Mouse (Mus musculus) limb, embryonic 11.5 days (tissue): ENCODE results near the gene Rfc5. TPM values are rescaled to one million over a fixed set of nuclear protein-coding genes. Genes with fewer than 3 reads are reported as not detected.
"Not testable (repeated sequence)": the region's sequence is repeated elsewhere in the genome, so short reads cannot be mapped to it uniquely, and the experiment has no call there.

ENCODE experiments used
- ATAC-seq: fragments of 200-750 bp; cut with Nextera tagmentation; 2 replicates; pipeline ENCODE4 v1.8.0; 2017; ENCODE audit warnings: low read depth; ENCODE audit not compliant: insufficient number of reproducible peaks, low FRiP score, low TSS enrichment
- DNase-seq: peaks from one replicate; pipeline ENCODE4 v3.0.0-alpha.2; 2015; ENCODE audit warnings: low spot score
- H3K27ac ChIP-seq: fragments of 300-500 bp; sonication (generic); replicated peaks from 2 replicates; pipeline ENCODE4 v1.5.1; 2014; ENCODE audit warnings: low read depth, mild to moderate bottlenecking, low read length
- H3K27me3 ChIP-seq: fragments of 300-500 bp; sonication (generic); 2 replicates; pipeline ENCODE4 v1.6.1; 2014; ENCODE audit warnings: mild to moderate bottlenecking, low read length, mixed read lengths; ENCODE audit not compliant: control insufficient read depth, insufficient read depth
- H3K36me3 ChIP-seq: fragments of 300-500 bp; sonication (generic); 2 replicates; pipeline ENCODE4 v1.6.1; 2014; ENCODE audit warnings: mild to moderate bottlenecking, low read length, moderate library complexity, mixed read lengths; ENCODE audit not compliant: control insufficient read depth, insufficient read depth
- H3K4me1 ChIP-seq: fragments of 300-500 bp; sonication (generic); 2 replicates; pipeline ENCODE4 v1.6.1; 2014; ENCODE audit warnings: low read length, mixed read lengths; ENCODE audit not compliant: control insufficient read depth, insufficient read depth
- H3K4me2 ChIP-seq: fragments of 300-500 bp; sonication (generic); 2 replicates; pipeline ENCODE4 v1.6.1; 2014; ENCODE audit warnings: low read depth, mild to moderate bottlenecking, moderate library complexity; ENCODE audit not compliant: severe bottlenecking
- H3K4me3 ChIP-seq: fragments of 300-500 bp; sonication (generic); 2 replicates; pipeline ENCODE4 v1.5.1; 2014; ENCODE audit warnings: low read depth, low read length
- H3K9ac ChIP-seq: fragments of 300-500 bp; sonication (generic); 2 replicates; pipeline ENCODE4 v1.6.1; 2014; ENCODE audit warnings: mild to moderate bottlenecking, low read length
- H3K9me3 ChIP-seq: fragments of 300-500 bp; sonication (generic); 2 replicates; pipeline ENCODE4 v1.6.1; 2016; ENCODE audit warnings: low read length; ENCODE audit not compliant: control insufficient read depth
- WGBS: fragments of 180-500 bp; shearing (Covaris S2); extraction: QIAGEN DNeasy Blood & Tissue Kit; methylation state at CpG from one replicate; pipeline ENCODE4 v1.1.7; 2014; 5-methylcytosine and 5-hydroxymethylcytosine counted together
- polyA plus RNA-seq: library from polyadenylated mRNA; unstranded; fragments of >200 nt; fragmentation: Nextera tagmentation; extraction: Ambion mirVana; gene quantifications from 2 replicates; pipeline ENCODE4 v1.2.1, GENCODE M21; 2014

Rfc5 gene
- polyA plus RNA-seq, 1 experiment from 2014 or later = 121 TPM

- peaks cover 2% of the 10 kb centered on the region; the same call in 1 of the 2 replicates for H3K4me1 ChIP-seq
- no peak for ATAC-seq
- DNase-seq = no peak
- peaks cover 21% of the 10 kb centered on the region for H3K36me3 ChIP-seq
- no peaks in the 10 kb centered on the region for H3K27me3 ChIP-seq
- H3K9ac ChIP-seq = no peak overlapping the region
- H3K4me2 ChIP-seq = no peak overlapping the region
- H3K27ac ChIP-seq = no peak overlapping the region
- H3K9me3 ChIP-seq = no peaks in the 10 kb centered on the region
- 93% methylated on average over 12 of the region's 12 CpGs for WGBS
- no peak overlapping the region for H3K4me3 ChIP-seq
These were observed 5.6 kb downstream of the Rfc5 start for GRCm38 (mm10) chr5:117383198-117383597.

DNA sequence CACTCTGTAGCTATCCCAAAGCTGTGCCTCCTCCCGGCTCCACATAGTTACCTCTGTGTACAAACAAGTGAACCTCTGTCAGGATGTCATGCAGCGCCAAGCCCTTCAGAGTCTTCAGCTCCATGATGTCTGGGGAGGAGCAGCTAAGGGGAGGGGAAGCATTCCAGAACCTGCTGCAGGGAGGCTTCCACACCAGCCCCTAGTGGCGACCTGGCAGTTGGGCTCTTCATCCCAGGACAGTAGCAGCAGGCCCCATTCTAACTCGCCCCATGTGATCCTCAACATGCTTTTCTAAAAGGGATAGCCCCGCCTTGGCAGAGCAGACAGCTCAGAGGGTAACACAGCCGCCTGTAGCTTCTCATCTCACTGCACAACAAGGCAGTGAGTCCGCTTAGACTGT, 7.1 kb downstream of the Rfc5 start:
- DNase-seq (no peak), ATAC-seq (no peak)
- H3K36me3 ChIP-seq = peaks cover 21% of the 10 kb centered on the region
- no peak overlapping the region for H3K4me3 ChIP-seq
- H3K27ac ChIP-seq = no peak overlapping the region
- H3K4me1 ChIP-seq = no peaks in the 10 kb centered on the region
- H3K9ac ChIP-seq = no peak overlapping the region
- H3K9me3 ChIP-seq = no peaks in the 10 kb centered on the region
- no peaks in the 10 kb centered on the region for H3K27me3 ChIP-seq
- WGBS = 80% methylated on average over 7 of the region's 7 CpGs
- no peak overlapping the region for H3K4me2 ChIP-seq

DNA sequence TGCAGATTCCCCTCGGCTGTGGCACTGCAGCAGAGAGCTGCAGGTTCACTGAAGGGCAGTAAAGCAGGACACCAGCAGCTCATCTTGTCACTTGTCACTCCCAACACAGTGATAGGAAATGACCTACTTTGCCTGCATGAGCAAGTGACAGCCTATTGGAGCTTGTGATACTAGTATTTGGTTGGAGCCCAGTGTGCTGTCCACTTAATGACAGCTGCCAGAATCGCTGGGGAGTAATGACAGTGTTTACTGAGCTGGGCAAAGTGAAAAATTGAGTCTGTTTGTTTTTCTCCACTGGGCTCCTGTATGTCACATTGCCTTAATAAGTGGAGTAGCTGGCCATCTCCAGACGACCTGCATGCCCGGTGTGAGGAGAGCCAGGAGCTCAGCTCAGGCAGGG, 8.6 kb downstream of the Rfc5 start:
- WGBS = 81% methylated on average over 4 of the region's 4 CpGs
- Histone ChIP-seq H3K4me1 (no peaks in the 10 kb centered on the region), H3K36me3 (peaks cover 21% of the 10 kb centered on the region), H3K4me3 (no peak overlapping the region), H3K27ac (no peak overlapping the region), H3K4me2 (no peak overlapping the region), H3K9ac (no peak overlapping the region), H3K27me3 (no peaks in the 10 kb centered on the region), H3K9me3 (no peaks in the 10 kb centered on the region)
- ATAC-seq = no peak
- no peak for DNase-seq

DNA sequence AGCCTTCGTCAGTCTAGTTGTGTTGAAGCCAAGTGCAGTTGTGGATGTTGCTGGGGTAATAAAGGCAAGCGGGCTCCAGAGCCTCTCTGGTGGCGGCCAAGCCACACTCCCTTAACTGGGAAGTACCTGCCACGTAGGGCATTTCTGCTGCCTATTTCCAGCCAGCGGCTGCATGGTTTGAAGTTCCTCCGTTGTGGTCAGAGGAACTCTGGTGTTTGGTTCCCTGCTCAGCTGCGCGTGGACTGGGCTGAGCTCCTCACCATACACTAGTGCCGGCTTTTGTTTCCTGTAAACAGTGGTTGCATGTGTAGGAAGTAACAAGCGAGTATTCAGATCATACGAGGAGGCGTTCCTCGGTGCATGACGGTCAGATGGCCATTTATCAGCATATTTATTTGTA, 11.1 kb downstream of the Rfc5 start:
- not testable (repeated sequence) for H3K4me1 ChIP-seq, H3K9me3 ChIP-seq, H3K4me2 ChIP-seq, H3K27me3 ChIP-seq, H3K27ac ChIP-seq, DNase-seq, ATAC-seq, H3K4me3 ChIP-seq, H3K9ac ChIP-seq
- H3K36me3 ChIP-seq = peaks cover 16% of the 10 kb centered on the region
- 92% methylated on average over 14 of the region's 14 CpGs for WGBS

DNA sequence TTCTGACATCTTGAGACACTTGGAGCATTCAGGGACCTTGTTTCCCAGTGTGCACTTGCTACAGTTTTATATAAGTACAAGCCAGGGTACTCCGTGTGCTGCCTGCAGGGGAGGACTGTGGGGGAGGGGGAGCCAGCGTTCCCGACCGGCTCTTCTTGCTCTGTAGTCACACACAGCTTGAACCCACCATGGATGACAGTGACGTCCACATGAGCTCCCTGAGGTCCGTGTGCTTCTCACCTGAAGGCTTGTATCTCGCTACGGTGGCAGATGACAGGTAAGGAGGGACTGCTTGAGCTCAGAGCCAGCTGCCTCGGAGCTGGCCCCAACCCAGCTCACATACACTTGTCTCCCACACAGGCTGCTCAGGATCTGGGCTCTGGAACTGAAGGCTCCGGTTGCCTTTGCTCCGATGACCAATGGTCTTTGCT, 12.5 kb downstream of the Rfc5 start:
- Histone ChIP-seq H3K4me2 (no peak overlapping the region), H3K27me3 (no peaks in the 10 kb centered on the region), H3K9ac (no peak overlapping the region), H3K9me3 (no peaks in the 10 kb centered on the region), H3K4me3 (no peak overlapping the region), H3K27ac (no peak overlapping the region), H3K4me1 (no peaks in the 10 kb centered on the region), H3K36me3 (peaks cover 11% of the 10 kb centered on the region; the same call in 1 of the 2 replicates)
- ATAC-seq = no peak
- WGBS = 86% methylated on average over 11 of the region's 11 CpGs
- DNase-seq = no peak

GRCm38 (mm10) chr5:117374372-117375049, 14.3 kb downstream of the Rfc5 start:
- H3K36me3 ChIP-seq = peaks cover 10% of the 10 kb centered on the region; the same call in 1 of the 2 replicates
- DNase-seq = no peak
- no peaks in the 10 kb centered on the region for H3K9me3 ChIP-seq
- H3K4me1 ChIP-seq = no peaks in the 10 kb centered on the region
- no peak for ATAC-seq
- H3K9ac ChIP-seq = no peak overlapping the region
- no peaks in the 10 kb centered on the region for H3K27me3 ChIP-seq
- H3K4me3 ChIP-seq = no peak overlapping the region
- no peak overlapping the region for H3K4me2 ChIP-seq
- 87% methylated on average over 7 of the region's 7 CpGs for WGBS
- no peak overlapping the region for H3K27ac ChIP-seq

DNA sequence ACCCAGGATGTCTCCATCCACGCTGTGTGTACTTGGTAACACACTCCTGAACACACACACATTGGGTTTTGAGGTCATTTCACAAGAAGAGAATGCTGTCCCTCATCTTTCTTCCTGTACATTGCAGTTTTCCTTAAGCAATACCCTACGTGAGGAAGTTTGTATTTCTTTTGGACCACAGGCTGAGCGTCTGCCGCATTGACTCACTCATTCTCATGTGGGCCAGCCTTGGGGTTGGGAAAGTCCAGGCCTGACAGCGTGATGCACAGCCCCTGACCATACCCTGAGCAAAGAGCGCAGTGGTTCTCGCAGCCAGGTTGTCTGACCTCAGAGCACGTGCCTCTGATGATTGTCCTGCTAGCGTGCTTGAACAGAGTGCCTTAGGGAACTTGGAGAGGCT, 15.4 kb downstream of the Rfc5 start:
- no peaks in the 10 kb centered on the region for H3K9me3 ChIP-seq
- H3K9ac ChIP-seq = no peak overlapping the region
- peaks cover 10% of the 10 kb centered on the region for H3K36me3 ChIP-seq
- no peaks in the 10 kb centered on the region for H3K27me3 ChIP-seq
- H3K4me2 ChIP-seq = no peak overlapping the region
- ATAC-seq (no peak), DNase-seq (no peak)
- H3K27ac ChIP-seq = no peak overlapping the region
- WGBS = 90% methylated on average over 9 of the region's 9 CpGs
- no peak overlapping the region for H3K4me3 ChIP-seq
- H3K4me1 ChIP-seq = no peaks in the 10 kb centered on the region

- Histone ChIP-seq H3K27ac (no peak overlapping the region), H3K4me3 (no peak overlapping the region), H3K4me2 (no peak overlapping the region), H3K27me3 (no peaks in the 10 kb centered on the region), H3K36me3 (peaks cover 12% of the 10 kb centered on the region), H3K4me1 (no peaks in the 10 kb centered on the region), H3K9me3 (no peaks in the 10 kb centered on the region), H3K9ac (no peak overlapping the region)
- DNase-seq = no peak
- no peak for ATAC-seq
- WGBS = 92% methylated on average over 10 of the region's 10 CpGs
These were observed 18.3 kb downstream of the Rfc5 start for GRCm38 (mm10) chr5:117370592-117370991.

DNA sequence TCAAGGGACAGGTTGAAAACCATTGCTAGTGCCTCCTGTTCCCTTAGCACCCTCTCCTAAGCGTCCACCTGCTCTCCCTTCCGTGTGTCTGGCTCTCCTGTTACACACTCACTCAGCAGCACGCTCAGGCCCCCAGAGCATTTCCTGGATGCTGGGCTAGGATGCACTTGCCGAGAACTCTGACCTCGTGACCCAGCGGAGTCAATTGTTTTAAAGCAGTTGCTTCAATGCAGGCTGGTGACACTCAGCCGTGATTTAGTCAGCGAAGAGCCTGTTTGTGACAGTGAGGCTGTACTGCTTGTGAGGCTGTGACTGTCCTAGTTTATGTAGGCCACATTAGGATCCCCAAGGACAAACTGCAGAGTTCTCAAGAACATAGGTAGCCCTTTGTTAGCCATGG, 21.6 kb downstream of the Rfc5 start:
- no peak for ATAC-seq
- Histone ChIP-seq H3K4me3 (no peak overlapping the region), H3K9me3 (no peaks in the 10 kb centered on the region), H3K27ac (no peak overlapping the region), H3K27me3 (no peaks in the 10 kb centered on the region), H3K9ac (no peak overlapping the region), H3K4me1 (no peaks in the 10 kb centered on the region), H3K4me2 (no peak overlapping the region), H3K36me3 (peaks cover 12% of the 10 kb centered on the region)
- DNase-seq = no peak
- 50% methylated on average over 8 of the region's 8 CpGs for WGBS
